Mouse (Mus musculus): Measurements from ENCODE around the gene Syn3.

GRCm38 (mm10) chr10:86384655-86385054, 114.0 kb downstream of the Syn3 start:
- no peak for TF ChIP-seq CTCF (IDR thresholded peaks at IDR 0.05; ENCODE audit: low read depth)
- no peak for TF ChIP-seq EP300 (IDR thresholded peaks at IDR 0.05; ENCODE audit: low read depth)
